Mouse (Mus musculus) right cerebral cortex, adult 18-20 months (tissue): ENCODE results near the gene Arl3.
"Not testable (repeated sequence)": the region's sequence is repeated elsewhere in the genome, so short reads cannot be mapped to it uniquely, and the experiment has no call there.

ENCODE experiments used
- DNase-seq: peaks from one replicate; pipeline ENCODE4 v3.0.0; 2022; ENCODE audit warnings: mixed read lengths

Arl3 gene

GRCm38 (mm10) chr19:46587823-46588508, 15.0 kb upstream of the Arl3 start:
- peak; percentile 82 for DNase-seq

- DNase-seq: no peak
Measured at GRCm38 (mm10) chr19:46575196-46575595, 2.2 kb upstream of the Arl3 start.

- DNase-seq: no peak
Measured at GRCm38 (mm10) chr19:46573990-46574389, 992 bp upstream of the Arl3 start.

GRCm38 (mm10) chr19:46572548-46572947, 450 bp downstream of the Arl3 start:
- no peak for DNase-seq

GRCm38 (mm10) chr19:46571878-46572244, 1.1 kb downstream of the Arl3 start:
- no peak for DNase-seq

GRCm38 (mm10) chr19:46571211-46571877, 1.7 kb downstream of the Arl3 start:
- not testable (repeated sequence) for DNase-seq

GRCm38 (mm10) chr19:46564043-46564462, 8.9 kb downstream of the Arl3 start:
- DNase-seq: no peak

GRCm38 (mm10) chr19:46563603-46564002, 9.4 kb downstream of the Arl3 start:
- no peak for DNase-seq

- no peak for DNase-seq
Measured at GRCm38 (mm10) chr19:46562581-46563515, 10.2 kb downstream of the Arl3 start.

- DNase-seq: peak; percentile 48
Measured at GRCm38 (mm10) chr19:46562132-46562531, 10.9 kb downstream of the Arl3 start.

- DNase-seq: no peak
Measured at GRCm38 (mm10) chr19:46558631-46559030, 14.4 kb downstream of the Arl3 start.

- DNase-seq: no peak
Measured at GRCm38 (mm10) chr19:46558009-46558408, 15.0 kb downstream of the Arl3 start.

GRCm38 (mm10) chr19:46553541-46553955, 19.4 kb downstream of the Arl3 start:
- DNase-seq: no peak

- no peak for DNase-seq
Measured at GRCm38 (mm10) chr19:46552496-46552895, 20.5 kb downstream of the Arl3 start.

GRCm38 (mm10) chr19:46550385-46550784, 22.6 kb downstream of the Arl3 start:
- no peak for DNase-seq

- DNase-seq: no peak
Measured at GRCm38 (mm10) chr19:46548110-46548509, 24.9 kb downstream of the Arl3 start.

GRCm38 (mm10) chr19:46547565-46547964, 25.4 kb downstream of the Arl3 start:
- no peak for DNase-seq

- no peak for DNase-seq
Measured at GRCm38 (mm10) chr19:46542750-46543149, 30.2 kb downstream of the Arl3 start.

GRCm38 (mm10) chr19:46538213-46538612, 34.8 kb downstream of the Arl3 start:
- no peak for DNase-seq

- no peak for DNase-seq
Measured at GRCm38 (mm10) chr19:46537357-46537756, 35.6 kb downstream of the Arl3 start.

GRCm38 (mm10) chr19:46534542-46535098, 38.4 kb downstream of the Arl3 start:
- DNase-seq: no peak

GRCm38 (mm10) chr19:46533525-46533924, 39.5 kb downstream of the Arl3 start:
- DNase-seq: no peak

- no peak for DNase-seq
Measured at GRCm38 (mm10) chr19:46533066-46533465, 39.9 kb downstream of the Arl3 start.
